Mouse (Mus musculus) T-helper 1 cell (primary cell): ENCODE measurements around the gene Palm.
"Not testable (repeated sequence)": the region's sequence is repeated elsewhere in the genome, so short reads cannot be mapped to it uniquely, and the experiment has no call there.

Source experiments
- in situ Hi-C: fragments of 300-600 bp; cut with MboI, MseI; formaldehyde crosslinking; loops from one replicate; pipeline ENCODE4 v1.15.1; 2025; ENCODE audit warnings: high pct_unique_total_duplicates

The Palm gene

GRCm38 (mm10) chr10:79793051-79793737, at the start of gene Palm:
Palm (plus strand) TSS chr10:79793572.
- in situ Hi-C loops: loop anchor here (10.0 kb wide), 1 partner anchor 388 kb away; no protein-coding TSS in a partner anchor

- in situ Hi-C loops: no loop called here
Observed at GRCm38 (mm10) chr10:79743650-79744365, 49.6 kb upstream of the Palm start.

GRCm38 (mm10) chr10:79745411-79745810, 48.0 kb upstream of the Palm start:
- in situ Hi-C loops: no loop called here

GRCm38 (mm10) chr10:79745898-79746773, 47.2 kb upstream of the Palm start, which contains the start of gene Polrmt:
Polrmt (minus strand) TSS chr10:79746581.
- in situ Hi-C loops: no loop called here

- in situ Hi-C loops: no loop called here
Observed at GRCm38 (mm10) chr10:79746774-79747151, 46.6 kb upstream of the Palm start.

GRCm38 (mm10) chr10:79748496-79748895, 44.9 kb upstream of the Palm start:
- in situ Hi-C loops: no loop called here

- in situ Hi-C loops: no loop called here
Observed at GRCm38 (mm10) chr10:79754856-79755516, 38.4 kb upstream of the Palm start, which contains the start of gene Fgf22. Fgf22 (plus strand) TSS chr10:79755076.

GRCm38 (mm10) chr10:79755854-79756253, 37.5 kb upstream of the Palm start:
- in situ Hi-C loops: no loop called here

- in situ Hi-C loops: no loop called here
Observed at GRCm38 (mm10) chr10:79756660-79757059, 36.7 kb upstream of the Palm start.

- in situ Hi-C loops: not testable (repeated sequence)
Observed at GRCm38 (mm10) chr10:79759675-79760074, 33.7 kb upstream of the Palm start.

GRCm38 (mm10) chr10:79760603-79761143, 32.7 kb upstream of the Palm start:
- in situ Hi-C loops: no loop called here

GRCm38 (mm10) chr10:79762875-79763274, 30.5 kb upstream of the Palm start:
- in situ Hi-C loops: no loop called here

- in situ Hi-C loops: no loop called here
Observed at GRCm38 (mm10) chr10:79764234-79764633, 29.1 kb upstream of the Palm start.

GRCm38 (mm10) chr10:79765228-79765745, 28.1 kb upstream of the Palm start:
- in situ Hi-C loops: no loop called here

GRCm38 (mm10) chr10:79766001-79766507, 27.3 kb upstream of the Palm start:
- in situ Hi-C loops: no loop called here

- in situ Hi-C loops: no loop called here
Observed at GRCm38 (mm10) chr10:79766508-79767325, 26.7 kb upstream of the Palm start, which contains the start of gene Rnf126. Rnf126 (minus strand) TSS chr10:79766952.

GRCm38 (mm10) chr10:79767372-79768244, 25.8 kb upstream of the Palm start:
- in situ Hi-C loops: no loop called here

GRCm38 (mm10) chr10:79768400-79768799, 25.0 kb upstream of the Palm start:
- in situ Hi-C loops: no loop called here

- in situ Hi-C loops: no loop called here
Observed at GRCm38 (mm10) chr10:79769329-79769728, 24.0 kb upstream of the Palm start.
